Mouse (Mus musculus) left cerebral cortex, adult 9 months (tissue): ENCODE data around the gene D930048N14Rik.

ENCODE experiments used
- DNase-seq, 2 experiments: peaks; one replicate each; pipeline ENCODE4 v3.0.0; 2022; ENCODE audit warnings: low spot score in 2 of 2

The D930048N14Rik gene

GRCm38 (mm10) chr11:51702831-51703230 lies 52.1 kb downstream of the D930048N14Rik start:
- no peak for DNase-seq

GRCm38 (mm10) chr11:51703379-51703998 lies 52.7 kb downstream of the D930048N14Rik start:
- no peak for DNase-seq

GRCm38 (mm10) chr11:51706451-51706850 lies 55.7 kb downstream of the D930048N14Rik start:
- DNase-seq: no peak

GRCm38 (mm10) chr11:51707080-51707479 lies 56.3 kb downstream of the D930048N14Rik start:
- DNase-seq: no peak
